Mouse (Mus musculus) embryo, embryonic 10 days (tissue): ENCODE results near the gene Htr6.

Experiments used
- DNase-seq: peaks from one replicate; pipeline ENCODE4 v3.0.0-alpha.2; 2015; ENCODE audit warnings: low spot score

The Htr6 gene

DNA sequence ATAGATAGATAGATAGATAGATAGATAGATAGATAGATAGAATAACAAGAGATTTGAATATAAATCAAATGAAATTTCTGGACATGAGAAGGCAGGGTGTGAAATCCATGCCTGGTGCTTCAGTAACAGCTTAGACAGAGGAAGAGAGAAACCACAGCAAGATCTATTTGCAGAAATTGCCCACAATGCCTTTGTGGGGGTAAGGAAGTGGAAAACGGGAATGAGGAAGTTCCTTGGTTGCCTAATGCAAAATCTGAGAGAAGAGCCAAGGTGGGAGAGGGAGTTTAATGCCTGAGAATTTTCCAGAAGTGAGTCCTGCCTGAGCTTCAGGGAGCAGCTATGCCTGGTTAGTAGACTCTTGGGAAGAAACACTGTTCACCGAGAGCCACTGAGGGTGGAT, 31.8 kb downstream of the Htr6 start:
- no peak for DNase-seq

- DNase-seq, result no peak
Observed at GRCm38 (mm10) chr4:139042611-139043010, 32.8 kb downstream of the Htr6 start.

DNA sequence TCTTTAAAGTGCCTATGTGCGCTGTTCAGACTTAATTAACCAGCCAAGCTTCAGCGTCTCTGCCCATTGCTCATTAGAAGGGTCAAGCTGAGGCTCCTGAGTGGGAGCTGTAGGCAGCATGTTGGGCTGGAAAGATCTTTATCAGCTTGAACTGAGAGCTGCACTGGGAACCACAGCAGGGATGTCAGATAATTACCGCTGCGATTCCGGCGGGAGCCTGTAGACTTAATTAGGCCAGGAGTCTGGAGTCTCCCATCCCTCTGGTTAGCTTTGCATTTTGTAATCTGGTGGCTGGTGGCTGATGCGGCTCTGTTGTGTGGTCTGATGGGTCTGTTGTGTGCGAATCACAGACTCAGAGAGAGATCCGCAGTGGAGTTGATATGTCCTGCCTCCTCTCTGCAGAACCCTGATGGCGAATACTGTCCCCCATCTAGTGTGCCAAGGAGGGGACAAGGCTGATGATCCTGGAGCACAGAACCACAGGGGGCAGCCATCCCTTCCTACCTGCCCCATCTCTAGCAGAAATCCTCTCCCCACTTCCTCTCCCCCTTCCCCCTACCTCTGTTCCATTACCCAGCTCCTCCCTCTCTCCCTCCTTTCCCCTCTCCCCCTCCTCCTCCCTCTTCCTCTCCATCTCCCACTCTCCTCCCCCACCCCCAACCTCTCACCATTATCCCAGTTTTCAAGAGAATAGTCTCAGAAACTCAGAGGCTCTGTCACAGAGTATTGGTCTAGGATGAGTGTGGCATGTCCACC, 35.1 kb downstream of the Htr6 start:
- DNase-seq, result no peak

DNA sequence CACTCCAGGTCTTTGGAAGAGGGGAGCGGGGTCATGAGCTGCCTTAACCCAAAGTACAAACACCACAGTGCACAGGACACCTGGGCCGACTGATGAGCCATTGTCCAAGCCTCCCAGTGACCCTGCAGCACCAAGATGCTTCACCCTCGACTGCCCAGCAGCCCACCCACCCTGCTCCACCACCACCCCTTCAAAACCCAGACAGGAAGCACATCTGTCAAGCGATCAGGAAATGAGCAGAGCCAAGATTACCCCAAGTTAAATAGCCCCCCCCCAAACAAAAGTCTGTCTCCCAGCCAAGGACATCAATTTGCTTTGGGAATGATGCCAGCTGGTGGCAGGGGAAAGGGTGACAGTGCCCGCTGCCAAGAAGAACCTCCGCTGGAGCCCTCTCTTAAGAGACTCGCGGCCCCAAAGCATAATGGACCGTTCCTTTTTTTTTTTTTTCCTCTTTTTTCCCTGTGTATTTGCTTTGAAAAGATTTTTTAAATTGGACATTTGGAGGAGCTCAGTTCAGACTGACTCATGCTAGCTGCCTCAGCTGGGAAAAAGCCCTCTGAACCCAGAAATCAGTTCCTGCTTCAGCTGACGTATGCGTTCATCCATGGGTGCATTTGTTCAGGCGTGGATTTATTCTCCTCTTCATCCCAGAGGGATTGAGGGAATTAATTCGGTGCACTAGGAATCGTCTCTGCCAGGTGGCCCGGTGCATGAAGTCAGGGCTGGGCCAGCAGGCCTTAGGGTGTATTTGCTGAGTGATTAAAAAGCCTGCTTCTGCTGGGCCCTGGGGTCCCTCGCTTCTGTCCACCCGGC, 37.4 kb downstream of the Htr6 start:
- DNase-seq, result no peak

DNA sequence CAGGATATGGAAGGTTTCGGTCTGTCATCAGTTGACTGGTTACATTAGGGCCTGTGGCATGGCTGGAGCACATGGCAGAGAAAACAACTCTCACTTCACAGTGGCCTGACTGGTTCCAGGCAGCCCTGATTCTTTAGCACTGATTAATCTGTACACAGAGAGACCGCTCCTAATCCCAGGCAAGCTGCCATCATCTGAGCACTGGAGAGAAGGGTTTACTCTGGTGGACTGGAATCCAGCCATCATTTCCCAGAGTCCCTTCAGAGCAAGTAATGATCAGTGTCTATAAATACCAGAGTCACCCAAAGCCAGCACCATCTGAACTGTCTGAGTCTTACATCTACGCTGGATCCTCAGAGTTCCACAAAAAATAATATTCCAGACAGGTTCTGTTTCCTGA, 39.6 kb downstream of the Htr6 start:
- DNase-seq, result no peak

DNA sequence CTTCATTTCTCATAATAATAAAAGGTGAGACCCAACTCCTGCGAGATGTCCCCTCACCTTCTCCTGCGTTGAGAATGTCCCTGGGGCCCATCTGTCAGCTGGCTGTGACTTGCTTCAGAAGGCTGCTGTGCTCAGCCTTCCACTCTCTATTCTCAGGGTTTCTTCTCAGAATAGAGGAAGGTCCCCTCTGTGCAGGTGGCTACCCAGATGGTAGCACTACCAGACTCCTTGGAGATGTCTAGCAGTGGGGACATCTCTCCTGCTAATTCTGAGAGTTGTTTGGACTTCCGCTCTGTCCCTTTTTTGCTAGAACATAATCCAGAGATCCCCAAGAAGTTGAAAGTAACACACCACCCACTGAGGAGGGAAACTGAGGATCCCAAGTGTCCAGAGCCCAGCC, 40.4 kb downstream of the Htr6 start:
- no peak for DNase-seq

- DNase-seq, result no peak
Observed at GRCm38 (mm10) chr4:139034540-139034939, 40.8 kb downstream of the Htr6 start.

GRCm38 (mm10) chr4:139034010-139034367, 41.4 kb downstream of the Htr6 start:
- no peak for DNase-seq

DNA sequence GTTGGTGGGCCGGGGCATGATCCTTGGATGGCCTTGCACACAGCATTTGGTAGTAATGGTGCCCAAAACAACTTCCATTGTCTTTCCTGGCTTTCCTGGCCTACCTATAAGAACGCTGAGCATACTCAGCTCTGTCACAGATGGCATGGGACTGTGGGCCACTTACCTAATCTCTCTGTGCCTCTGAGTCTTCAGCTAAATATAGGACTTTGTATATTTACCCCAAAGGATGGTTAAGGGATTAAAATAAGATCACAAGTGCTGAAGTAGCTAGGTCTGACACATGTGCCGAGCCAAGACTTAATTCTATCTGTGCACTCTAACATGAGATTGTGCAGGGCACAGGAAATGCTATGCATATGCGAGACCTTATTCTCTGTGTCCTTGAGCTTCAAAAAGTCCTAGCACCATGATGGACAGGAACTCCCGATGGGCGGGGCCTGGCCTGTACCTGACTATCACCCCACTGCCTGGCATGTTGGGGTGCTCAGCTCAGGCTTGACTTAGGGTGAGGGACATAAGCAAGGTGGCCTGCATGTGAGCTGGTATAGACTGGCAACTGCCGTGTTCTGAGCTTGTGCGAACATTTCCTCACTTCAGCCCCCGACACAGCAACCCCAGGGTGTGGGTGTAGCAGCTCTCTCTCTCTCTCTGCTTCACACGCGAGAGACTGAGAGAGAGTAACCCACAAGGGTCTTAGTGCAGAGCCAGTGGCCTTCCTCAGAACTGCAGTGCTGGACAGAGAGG, 41.9 kb downstream of the Htr6 start:
- DNase-seq, result no peak

DNA sequence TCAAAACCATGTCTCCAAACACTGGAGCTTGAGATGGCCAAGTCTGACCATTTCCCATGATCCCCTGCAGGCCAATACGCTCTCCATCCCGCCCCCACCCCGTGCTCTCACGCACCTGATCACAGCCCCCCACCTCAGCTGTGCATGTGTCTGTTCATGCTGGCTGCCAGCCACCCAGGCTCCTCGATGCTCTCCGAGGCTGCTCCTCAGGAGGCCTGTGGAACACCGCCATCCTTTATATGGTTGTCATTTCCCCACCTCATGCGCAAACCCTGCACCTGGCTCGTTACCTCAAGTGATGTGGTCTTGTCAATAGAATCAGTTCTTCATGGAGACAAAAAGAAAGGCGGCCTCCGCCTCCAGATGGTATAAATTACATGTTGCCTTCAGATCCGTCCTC, 42.8 kb downstream of the Htr6 start:
- no peak for DNase-seq

- DNase-seq, result no peak
Observed at GRCm38 (mm10) chr4:139030675-139031074, 44.7 kb downstream of the Htr6 start.

GRCm38 (mm10) chr4:139024379-139024778, 51.0 kb downstream of the Htr6 start:
- DNase-seq, result no peak

- DNase-seq, result no peak
Observed at GRCm38 (mm10) chr4:139020385-139020784, 55.0 kb downstream of the Htr6 start.

DNA sequence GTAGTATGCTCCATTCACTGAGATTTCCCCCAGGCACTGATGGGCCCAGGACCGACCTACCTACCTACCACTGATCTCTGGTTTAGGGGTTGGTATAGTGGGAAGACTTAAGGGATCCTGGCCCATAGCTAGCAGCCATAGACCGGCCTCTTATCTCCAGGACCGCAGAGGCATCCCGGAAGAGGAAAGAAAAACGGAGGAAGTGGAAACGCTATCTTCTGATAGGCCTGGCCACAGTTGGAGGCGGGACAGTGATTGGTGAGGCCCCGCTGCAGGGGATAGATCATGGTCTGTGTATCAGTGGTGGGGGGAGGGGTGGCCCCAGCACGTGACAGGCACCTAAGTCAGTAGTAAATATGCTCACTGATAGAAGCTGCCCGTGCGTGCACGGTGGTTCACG, 56.0 kb downstream of the Htr6 start:
- DNase-seq, result no peak

GRCm38 (mm10) chr4:139018976-139019375, 56.4 kb downstream of the Htr6 start:
- no peak for DNase-seq

DNA sequence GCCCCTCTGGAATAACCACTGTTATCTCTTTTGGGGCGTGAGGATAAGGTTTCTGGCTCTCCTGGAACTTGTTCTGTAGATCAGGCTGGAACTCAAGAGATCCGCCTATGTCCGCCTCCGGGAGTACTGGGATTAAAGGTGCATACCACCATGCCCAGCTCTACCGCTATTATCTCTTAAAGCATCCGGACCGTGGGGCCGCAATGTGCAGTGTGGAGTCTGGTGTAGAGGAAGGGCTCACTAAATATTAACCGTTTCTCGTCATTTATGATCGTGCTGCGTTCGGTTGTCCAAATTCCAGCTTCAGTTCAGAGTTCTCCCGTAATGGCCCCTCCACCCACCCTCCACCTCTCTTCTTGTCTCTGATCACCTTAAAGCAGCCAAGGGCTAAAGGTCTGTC, 57.0 kb downstream of the Htr6 start:
- no peak for DNase-seq

- no peak for DNase-seq
Observed at GRCm38 (mm10) chr4:139014793-139015192, 60.6 kb downstream of the Htr6 start.

GRCm38 (mm10) chr4:139013281-139013680, 62.1 kb downstream of the Htr6 start:
- DNase-seq, result no peak

GRCm38 (mm10) chr4:139011201-139011702, 64.1 kb downstream of the Htr6 start:
- DNase-seq, result no peak
